Mouse (Mus musculus): ENCODE results near the gene Fgfr2. TPM values are rescaled to one million over a fixed set of nuclear protein-coding genes. Genes with fewer than 3 reads are reported as not detected.

Gene Fgfr2
- polyA plus RNA-seq, 1 experiment = 59.9 TPM

- no peak overlapping the region for H3K4me3 ChIP-seq (ENCODE audit: insufficient read depth, low read length)
- peaks cover 3% of the 10 kb centered on the region; the same call in 1 of the 2 replicates for H3K4me1 ChIP-seq (ENCODE audit: control insufficient read depth, insufficient read depth, low read length)
- TF ChIP-seq POLR2A (IDR thresholded peaks at IDR 0.05; ENCODE audit: low read depth, low read length) (no peak), CTCF (IDR thresholded peaks at IDR 0.05; ENCODE audit: borderline replicate concordance, insufficient read depth, low read length) (no peak)
- no peak overlapping the region for H3K27ac ChIP-seq (ENCODE audit: insufficient read depth, low read length)
Observed at GRCm38 (mm10) chr7:132843152-132843551, 280.0 kb downstream of the Fgfr2 start.

DNA sequence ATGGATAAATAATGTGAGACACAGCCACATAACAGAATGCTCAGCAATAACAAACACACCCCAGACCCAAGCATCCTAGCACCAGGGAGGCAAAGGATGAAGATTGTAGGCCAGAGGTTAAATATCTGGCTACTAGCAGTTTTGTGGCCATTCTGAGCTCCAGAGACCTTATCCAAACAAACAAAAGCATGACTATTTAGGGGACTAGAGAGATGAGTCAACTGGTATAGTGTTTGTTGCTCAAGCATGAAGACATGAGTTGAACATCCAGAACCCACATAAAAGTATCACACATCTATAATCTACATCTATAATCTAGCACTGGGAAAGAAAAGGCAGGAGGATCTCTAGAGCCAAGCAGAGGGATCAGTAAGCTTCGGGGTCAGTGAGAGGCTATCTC, 280.7 kb downstream of the Fgfr2 start:
- TF ChIP-seq POLR2A (IDR thresholded peaks at IDR 0.05; ENCODE audit: low read depth, low read length) (no peak), CTCF (IDR thresholded peaks at IDR 0.05; ENCODE audit: borderline replicate concordance, insufficient read depth, low read length) (no peak)
- no peak overlapping the region for H3K27ac ChIP-seq (ENCODE audit: insufficient read depth, low read length)
- peaks cover 3% of the 10 kb centered on the region; the same call in 1 of the 2 replicates for H3K4me1 ChIP-seq (ENCODE audit: control insufficient read depth, insufficient read depth, low read length)
- H3K4me3 ChIP-seq (ENCODE audit: insufficient read depth, low read length) = no peak overlapping the region

DNA sequence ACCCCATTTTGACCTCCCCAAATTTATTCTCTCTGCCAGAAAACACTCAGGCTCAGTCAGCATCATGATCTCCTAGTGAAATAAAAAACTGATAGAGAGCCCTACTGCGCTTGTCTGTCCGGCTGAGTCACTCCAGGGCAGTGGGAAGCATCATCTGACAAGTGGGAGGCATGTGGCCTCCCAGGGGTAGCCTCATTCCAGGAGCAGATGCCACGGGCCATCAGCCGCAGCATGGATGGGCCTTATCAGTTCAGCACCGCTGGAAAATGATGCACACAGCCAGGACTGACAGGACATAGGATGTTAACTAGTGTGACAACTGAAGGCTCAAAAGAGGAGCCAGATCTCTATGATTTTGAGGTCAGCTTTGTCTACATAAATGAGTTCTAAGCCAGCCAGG, 281.9 kb downstream of the Fgfr2 start:
- TF ChIP-seq CTCF (IDR thresholded peaks at IDR 0.05; ENCODE audit: borderline replicate concordance, insufficient read depth, low read length) (no peak), POLR2A (IDR thresholded peaks at IDR 0.05; ENCODE audit: low read depth, low read length) (no peak)
- Histone ChIP-seq H3K4me3 (ENCODE audit: insufficient read depth, low read length) (no peak overlapping the region), H3K4me1 (ENCODE audit: control insufficient read depth, insufficient read depth, low read length) (peaks cover 3% of the 10 kb centered on the region; the same call in 1 of the 2 replicates), H3K27ac (ENCODE audit: insufficient read depth, low read length) (no peak overlapping the region)

- no peaks in the 10 kb centered on the region for H3K4me1 ChIP-seq (ENCODE audit: control insufficient read depth, insufficient read depth, low read length)
- H3K27ac ChIP-seq (ENCODE audit: insufficient read depth, low read length) = no peak overlapping the region
- no peak overlapping the region for H3K4me3 ChIP-seq (ENCODE audit: insufficient read depth, low read length)
- TF ChIP-seq CTCF (IDR thresholded peaks at IDR 0.05; ENCODE audit: borderline replicate concordance, insufficient read depth, low read length) (no peak), POLR2A (IDR thresholded peaks at IDR 0.05; ENCODE audit: low read depth, low read length) (no peak)
Observed at GRCm38 (mm10) chr7:132830955-132831354, 292.2 kb downstream of the Fgfr2 start.

- H3K27ac ChIP-seq (ENCODE audit: insufficient read depth, low read length) = peak overlapping the region; percentile 85
- peaks cover 2% of the 10 kb centered on the region for H3K4me1 ChIP-seq (ENCODE audit: control insufficient read depth, insufficient read depth, low read length)
- no peak overlapping the region for H3K4me3 ChIP-seq (ENCODE audit: insufficient read depth, low read length)
- TF ChIP-seq CTCF (IDR thresholded peaks at IDR 0.05; ENCODE audit: borderline replicate concordance, insufficient read depth, low read length) = no peak
- no peak for TF ChIP-seq POLR2A (IDR thresholded peaks at IDR 0.05; ENCODE audit: low read depth, low read length)
Observed at GRCm38 (mm10) chr7:132824346-132825022, 298.7 kb downstream of the Fgfr2 start.

- TF ChIP-seq CTCF (IDR thresholded peaks at IDR 0.05; ENCODE audit: borderline replicate concordance, insufficient read depth, low read length) = no peak
- no peak for TF ChIP-seq POLR2A (IDR thresholded peaks at IDR 0.05; ENCODE audit: low read depth, low read length)
- Histone ChIP-seq H3K4me1 (ENCODE audit: control insufficient read depth, insufficient read depth, low read length) (peaks cover 2% of the 10 kb centered on the region), H3K4me3 (ENCODE audit: insufficient read depth, low read length) (no peak overlapping the region), H3K27ac (ENCODE audit: insufficient read depth, low read length) (peak overlapping the region; percentile 28; the same call in 1 of the 2 replicates)
Observed at GRCm38 (mm10) chr7:132823832-132824231, 299.3 kb downstream of the Fgfr2 start.

DNA sequence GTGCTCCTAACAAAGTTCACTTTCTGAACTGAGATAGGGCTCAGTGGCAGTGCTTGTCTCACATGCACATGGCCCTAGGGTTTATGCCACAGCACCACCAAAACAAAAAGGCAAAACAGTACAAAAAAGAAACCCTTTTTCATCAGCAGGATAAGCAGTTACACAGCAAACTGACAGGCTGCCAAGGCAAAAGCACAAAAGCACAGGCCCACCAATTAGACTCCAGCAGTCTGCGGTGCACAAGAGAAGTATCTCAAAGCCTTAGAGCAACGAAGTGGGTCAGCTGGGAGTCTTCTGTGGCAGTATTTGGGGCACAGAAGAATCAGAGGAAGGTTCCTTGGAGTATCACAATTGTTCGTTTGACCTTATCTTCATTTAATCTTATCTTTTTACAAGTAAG, 302.5 kb downstream of the Fgfr2 start:
- Histone ChIP-seq H3K27ac (ENCODE audit: insufficient read depth, low read length) (no peak overlapping the region), H3K4me3 (ENCODE audit: insufficient read depth, low read length) (no peak overlapping the region), H3K4me1 (ENCODE audit: control insufficient read depth, insufficient read depth, low read length) (peaks cover 2% of the 10 kb centered on the region)
- TF ChIP-seq POLR2A (IDR thresholded peaks at IDR 0.05; ENCODE audit: low read depth, low read length) (no peak), CTCF (IDR thresholded peaks at IDR 0.05; ENCODE audit: borderline replicate concordance, insufficient read depth, low read length) (no peak)

GRCm38 (mm10) chr7:132817056-132817455, 306.1 kb downstream of the Fgfr2 start:
- no peak overlapping the region for H3K4me3 ChIP-seq (ENCODE audit: insufficient read depth, low read length)
- H3K4me1 ChIP-seq (ENCODE audit: control insufficient read depth, insufficient read depth, low read length) = no peaks in the 10 kb centered on the region
- TF ChIP-seq POLR2A (IDR thresholded peaks at IDR 0.05; ENCODE audit: low read depth, low read length) (no peak), CTCF (IDR thresholded peaks at IDR 0.05; ENCODE audit: borderline replicate concordance, insufficient read depth, low read length) (no peak)
- H3K27ac ChIP-seq (ENCODE audit: insufficient read depth, low read length) = no peak overlapping the region

DNA sequence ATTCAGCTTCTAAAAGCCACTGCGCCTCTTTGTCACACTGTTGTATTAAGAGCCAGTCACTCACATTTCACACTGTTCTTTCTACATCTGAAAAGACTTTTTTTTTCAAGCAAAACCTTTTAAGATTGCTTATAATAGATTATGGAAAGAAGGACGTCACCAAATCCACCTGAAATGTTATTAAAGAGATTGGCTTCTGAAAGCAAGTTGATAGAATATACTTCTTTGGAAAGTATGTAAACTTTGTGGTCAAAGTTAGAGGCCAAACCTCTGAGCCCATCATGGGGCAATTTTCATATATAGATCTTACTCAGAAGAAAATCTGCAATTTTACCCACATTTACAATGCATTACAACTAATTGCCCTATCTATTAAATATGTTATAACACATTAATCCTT, 306.6 kb downstream of the Fgfr2 start:
- Histone ChIP-seq H3K27ac (ENCODE audit: insufficient read depth, low read length) (no peak overlapping the region), H3K4me1 (ENCODE audit: control insufficient read depth, insufficient read depth, low read length) (no peaks in the 10 kb centered on the region), H3K4me3 (ENCODE audit: insufficient read depth, low read length) (no peak overlapping the region)
- TF ChIP-seq POLR2A (IDR thresholded peaks at IDR 0.05; ENCODE audit: low read depth, low read length) (no peak), CTCF (IDR thresholded peaks at IDR 0.05; ENCODE audit: borderline replicate concordance, insufficient read depth, low read length) (no peak)

DNA sequence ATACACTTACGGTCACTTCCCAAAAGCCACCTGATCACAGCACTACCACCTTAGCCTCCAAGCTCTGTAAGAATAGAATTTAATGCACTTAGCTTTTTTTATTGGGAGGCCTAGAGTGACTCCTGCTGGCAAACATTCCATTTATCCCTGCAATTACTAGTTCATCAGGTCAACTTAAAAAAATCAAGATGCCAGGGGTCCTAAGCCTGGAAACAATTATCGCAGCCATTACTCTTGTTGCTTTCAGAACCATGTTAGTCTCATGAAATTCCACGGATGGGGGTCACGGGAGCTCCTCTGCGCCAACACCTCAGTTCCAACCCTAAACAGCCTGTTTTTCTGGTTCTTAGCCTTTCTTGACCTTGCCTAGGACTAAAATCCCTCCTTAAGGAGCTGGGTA, 308.1 kb downstream of the Fgfr2 start:
- Histone ChIP-seq H3K4me3 (ENCODE audit: insufficient read depth, low read length) (no peak overlapping the region), H3K27ac (ENCODE audit: insufficient read depth, low read length) (no peak overlapping the region), H3K4me1 (ENCODE audit: control insufficient read depth, insufficient read depth, low read length) (no peaks in the 10 kb centered on the region)
- TF ChIP-seq POLR2A (IDR thresholded peaks at IDR 0.05; ENCODE audit: low read depth, low read length) (no peak), CTCF (IDR thresholded peaks at IDR 0.05; ENCODE audit: borderline replicate concordance, insufficient read depth, low read length) (no peak)
